Mouse (Mus musculus): ENCODE results near the gene Smlr1. TPM values are rescaled to one million over a fixed set of nuclear protein-coding genes. Genes with fewer than 3 reads are reported as not detected.

Gene Smlr1
- polyA plus RNA-seq, 2 experiments from 2014 or later = not detected

- peak; percentile 75 for ATAC-seq
Measured at GRCm38 (mm10) chr10:25488456-25488855, 47.6 kb downstream of the Smlr1 start.

GRCm38 (mm10) chr10:25482791-25483190 lies 53.3 kb downstream of the Smlr1 start:
- ATAC-seq = no peak

DNA sequence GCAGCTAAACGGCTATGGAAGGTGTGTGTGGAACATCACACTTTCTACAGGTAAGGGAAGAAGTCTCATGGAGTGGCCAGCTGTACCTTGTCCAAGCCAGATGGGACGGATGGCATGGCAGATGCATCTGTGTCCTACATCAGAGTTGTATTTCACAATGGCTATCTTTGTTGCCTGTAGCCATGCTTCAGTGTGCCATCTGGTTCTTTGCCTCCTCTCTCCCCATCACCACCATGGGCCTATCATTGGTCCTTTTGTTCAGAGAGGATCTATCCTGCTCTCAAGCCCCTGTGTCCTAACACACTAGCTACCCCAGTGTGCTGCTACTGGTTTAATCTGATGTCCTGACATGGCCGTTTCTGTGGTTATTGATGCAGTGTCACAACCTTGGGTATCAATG lies 56.4 kb downstream of the Smlr1 start:
- ATAC-seq = no peak

Other genes starting within 250 kb of the Smlr1 start
- gene Akap7, start 228.4 kb downstream of the Smlr1 start, polyA plus RNA-seq (2017; shearing (Covaris generic)) = 1 to 10 TPM; 3.9 to 6.1 TPM
- 10 to 100 TPM; 19.1 to 20.1 TPM for gene Epb41l2, start 176.5 kb downstream of the Smlr1 start, polyA plus RNA-seq (2017; shearing (Covaris generic))

All from CD4-positive, CD25-positive, alpha-beta regulatory T cell, adult 4 months (primary cell).